Mouse (Mus musculus) thymus, adult 2 months (tissue): ENCODE measurements around the gene Tfb1m. TPM values are rescaled to one million over a fixed set of nuclear protein-coding genes. Genes with fewer than 3 reads are reported as not detected.

ENCODE experiments used
- DNase-seq: peaks from one replicate; pipeline ENCODE4 v3.0.0; 2021
- H3K27ac ChIP-seq: fragments of 200-500 bp; 2 replicates; pipeline ENCODE4 v1.5.1; 2012; ENCODE audit warnings: low read length, control low read depth; ENCODE audit not compliant: control insufficient read depth, insufficient read depth
- H3K27me3 ChIP-seq: fragments of 200-500 bp; 2 replicates; pipeline ENCODE4 v1.6.1; 2012; ENCODE audit warnings: mild to moderate bottlenecking, low read length, moderate library complexity, mixed read lengths; ENCODE audit not compliant: control insufficient read depth, insufficient read depth
- H3K36me3 ChIP-seq: fragments of 200-500 bp; 2 replicates; pipeline ENCODE4 v1.6.1; 2012; ENCODE audit warnings: mild to moderate bottlenecking, low read length, moderate library complexity; ENCODE audit not compliant: control insufficient read depth, insufficient read depth
- H3K4me1 ChIP-seq: fragments of 200-500 bp; replicated peaks from 2 replicates; pipeline ENCODE4 v1.6.1; 2012; ENCODE audit warnings: low read length; ENCODE audit not compliant: control insufficient read depth, insufficient read depth
- H3K4me3 ChIP-seq: fragments of 200-500 bp; 2 replicates; pipeline ENCODE4 v1.5.1; 2012; ENCODE audit warnings: mild to moderate bottlenecking, low read length, control low read depth, moderate library complexity; ENCODE audit not compliant: control insufficient read depth, insufficient read depth
- CTCF ChIP-seq: fragments of 200-500 bp; IDR thresholded peaks from 2 replicates; pipeline ENCODE4 v1.5.1; 2012; ENCODE audit warnings: mild to moderate bottlenecking, control low read depth, low read length, moderate library complexity, borderline replicate concordance; ENCODE audit not compliant: control insufficient read depth, poor library complexity, insufficient read depth; ENCODE audit errors: extremely low read depth
- POLR2A ChIP-seq: fragments of 200-500 bp; IDR thresholded peaks from 2 replicates; pipeline ENCODE4 v1.6.1; 2012; ENCODE audit warnings: mild to moderate bottlenecking, low read length, control low read depth, moderate library complexity; ENCODE audit not compliant: control insufficient read depth, poor library complexity, insufficient read depth; ENCODE audit errors: extremely low read depth
- WGBS: fragments of 180-500 bp; shearing (Covaris S2); methylation state at CpG from one replicate; pipeline ENCODE4 v1.1.7; 2018; 5-methylcytosine and 5-hydroxymethylcytosine counted together
- polyA plus RNA-seq: library from polyadenylated mRNA; depleted of rRNA; stranded (reverse); fragments of >200 nt; gene quantifications from 2 replicates; pipeline ENCODE4 v1.2.3, GENCODE M21; 2012

Gene Tfb1m
- polyA plus RNA-seq, 1 experiment: 2.6 TPM

GRCm38 (mm10) chr17:3515851-3516250 is 41.7 kb downstream of the Tfb1m start:
- DNase-seq: no peak
- Histone ChIP-seq H3K4me3 (no peak overlapping the region), H3K27me3 (no peaks in the 10 kb centered on the region), H3K36me3 (no peaks in the 10 kb centered on the region), H3K27ac (no peak overlapping the region), H3K4me1 (no peaks in the 10 kb centered on the region)
- TF ChIP-seq CTCF (no peak), POLR2A (no peak)
- 95% methylated on average over 8 of the region's 8 CpGs for WGBS

- Histone ChIP-seq H3K27me3 (no peaks in the 10 kb centered on the region), H3K36me3 (no peaks in the 10 kb centered on the region), H3K27ac (no peak overlapping the region), H3K4me1 (no peaks in the 10 kb centered on the region), H3K4me3 (no peak overlapping the region)
- DNase-seq: no peak
- WGBS: 93% methylated on average over 5 of the region's 5 CpGs
- TF ChIP-seq CTCF (no peak), POLR2A (no peak)
Measured at GRCm38 (mm10) chr17:3514316-3514715, 43.3 kb downstream of the Tfb1m start.

GRCm38 (mm10) chr17:3509841-3510240 is 47.7 kb downstream of the Tfb1m start:
- no peaks in the 10 kb centered on the region for H3K27me3 ChIP-seq
- TF ChIP-seq CTCF: peak; percentile 58; the same call in 1 of the 2 replicates
- no peak for TF ChIP-seq POLR2A
- WGBS: 41% methylated on average over 1 of the region's 1 CpGs
- DNase-seq: peak; percentile 46
- no peaks in the 10 kb centered on the region for H3K36me3 ChIP-seq
- no peak overlapping the region for H3K4me3 ChIP-seq
- H3K4me1 ChIP-seq: no peaks in the 10 kb centered on the region
- no peak overlapping the region for H3K27ac ChIP-seq

DNA sequence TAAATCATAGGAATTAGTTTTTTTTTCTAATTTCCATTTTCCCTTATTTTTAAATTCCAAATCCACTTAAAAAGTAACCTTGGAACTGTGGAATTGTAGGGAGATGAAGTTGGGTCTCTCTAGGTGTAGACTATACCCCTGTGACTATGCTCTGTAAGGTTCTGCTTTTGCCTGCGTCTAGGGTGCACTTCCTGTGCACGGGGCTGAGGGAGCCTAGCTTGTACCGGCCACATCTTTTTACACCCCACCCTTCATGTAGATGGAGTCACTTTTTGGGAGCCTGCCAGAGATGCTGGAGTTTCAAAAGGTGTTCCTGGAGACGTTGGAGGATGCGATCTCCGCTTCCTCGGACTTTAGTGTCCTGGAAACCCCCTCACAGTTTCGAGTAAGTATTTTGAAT is 51.1 kb downstream of the Tfb1m start:
- Histone ChIP-seq H3K4me3 (no peak overlapping the region), H3K36me3 (no peaks in the 10 kb centered on the region), H3K27ac (no peak overlapping the region), H3K27me3 (no peaks in the 10 kb centered on the region), H3K4me1 (no peaks in the 10 kb centered on the region)
- no peak for TF ChIP-seq POLR2A
- no peak for TF ChIP-seq CTCF
- DNase-seq: no peak
- 38% methylated on average over 8 of the region's 8 CpGs for WGBS

GRCm38 (mm10) chr17:3505711-3506110 is 51.9 kb downstream of the Tfb1m start:
- TF ChIP-seq CTCF (no peak), POLR2A (no peak)
- no peak for DNase-seq
- Histone ChIP-seq H3K36me3 (no peaks in the 10 kb centered on the region), H3K27me3 (no peaks in the 10 kb centered on the region), H3K4me1 (no peaks in the 10 kb centered on the region), H3K27ac (no peak overlapping the region), H3K4me3 (no peak overlapping the region)
- WGBS: 19% methylated on average over 1 of the region's 1 CpGs

DNA sequence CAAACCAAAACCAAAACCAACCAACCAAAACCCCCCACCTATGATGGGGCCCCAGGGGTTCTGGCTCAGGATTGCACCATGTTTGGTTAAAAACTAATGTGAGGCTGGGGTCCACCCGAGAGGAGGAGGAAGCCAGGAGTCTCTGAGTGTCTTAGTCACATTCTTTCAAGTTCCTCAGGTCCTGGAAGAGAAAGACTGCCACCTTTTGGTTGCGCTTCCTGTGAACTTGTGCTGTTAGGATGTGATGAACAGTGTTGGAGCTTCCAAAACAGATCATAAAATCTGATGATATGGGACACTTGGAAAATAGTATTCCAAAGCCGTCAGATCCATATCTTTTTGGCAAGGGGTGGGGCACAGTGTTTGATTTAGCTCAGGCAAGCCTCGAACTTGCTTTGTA is 56.6 kb downstream of the Tfb1m start:
- WGBS: 86% methylated on average over 4 of the region's 4 CpGs
- no peak for DNase-seq
- Histone ChIP-seq H3K4me1 (no peaks in the 10 kb centered on the region), H3K27ac (no peak overlapping the region), H3K27me3 (no peaks in the 10 kb centered on the region), H3K4me3 (no peak overlapping the region), H3K36me3 (no peaks in the 10 kb centered on the region)
- no peak for TF ChIP-seq CTCF
- TF ChIP-seq POLR2A: no peak

DNA sequence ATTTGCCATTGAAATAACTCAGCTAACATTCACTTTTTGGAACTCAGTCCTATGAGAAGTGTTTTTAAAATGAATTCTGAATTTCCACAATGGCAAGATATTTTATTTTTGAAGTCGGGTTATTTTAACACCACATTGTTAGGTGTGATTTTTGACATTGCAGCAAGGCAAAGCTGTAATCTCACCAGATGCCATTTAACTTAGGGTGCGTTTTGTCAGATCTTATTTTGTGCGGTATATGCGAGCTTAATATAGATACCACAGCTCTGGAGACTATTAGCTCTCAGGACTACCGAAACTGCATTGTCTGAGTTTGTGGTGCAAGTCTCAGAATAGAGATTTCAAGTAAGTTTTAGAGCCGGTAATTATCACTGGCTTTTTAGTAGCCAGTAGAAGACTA is 57.5 kb downstream of the Tfb1m start:
- no peak for TF ChIP-seq POLR2A
- WGBS: 97% methylated on average over 6 of the region's 6 CpGs
- H3K4me3 ChIP-seq: no peak overlapping the region

More for the DNA sequence above, 57.5 kb downstream of the Tfb1m start:
- no peaks in the 10 kb centered on the region for H3K4me1 ChIP-seq
- no peak overlapping the region for H3K27ac ChIP-seq
- H3K27me3 ChIP-seq: no peaks in the 10 kb centered on the region
- DNase-seq: no peak
- H3K36me3 ChIP-seq: no peaks in the 10 kb centered on the region
